Mouse (Mus musculus): ENCODE measurements around the gene Hnrnpul2. TPM values are rescaled to one million over a fixed set of nuclear protein-coding genes. Genes with fewer than 3 reads are reported as not detected.

Hnrnpul2 gene
- polyA plus RNA-seq, 1 experiment = 14.9 TPM

DNA sequence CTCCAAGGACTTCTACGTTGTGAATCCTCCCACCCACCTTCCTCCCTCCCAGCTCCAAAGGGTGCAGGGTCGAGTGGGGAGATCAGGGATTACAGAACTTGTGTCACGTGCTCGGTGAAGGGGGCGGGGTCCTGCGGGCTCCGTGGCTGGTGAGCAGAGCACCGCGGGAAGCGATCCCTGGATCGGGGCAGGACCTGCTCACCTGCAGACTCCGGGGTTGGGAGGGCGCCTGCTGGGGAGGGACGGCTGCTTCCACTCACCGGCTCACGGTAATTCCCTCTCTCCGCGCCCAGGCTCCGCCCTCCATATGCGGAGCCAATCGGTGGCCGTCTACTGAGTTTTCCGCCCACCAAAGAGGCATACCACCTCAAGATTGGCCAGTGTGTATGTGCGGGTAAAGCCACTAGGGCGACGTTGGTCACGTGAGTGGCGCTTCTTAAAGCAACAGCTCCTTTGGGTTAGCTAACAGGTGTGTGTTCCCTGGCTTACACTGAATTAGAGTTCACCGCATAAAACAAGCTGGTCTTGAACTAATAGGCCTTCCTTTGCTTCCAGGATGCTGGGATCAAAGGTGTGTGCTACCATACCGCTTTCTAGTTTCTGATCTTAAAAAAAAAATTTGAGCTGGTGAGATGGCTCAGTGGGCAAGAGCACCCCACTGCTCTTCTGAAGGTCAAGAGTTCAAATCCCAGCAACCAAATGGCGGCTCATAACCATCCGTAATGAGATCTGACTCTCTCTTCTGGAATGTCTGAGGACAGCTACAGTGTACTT, 33.6 kb upstream of the Hnrnpul2 start, which contains the start of gene Taf6l:
TSS of gene Taf6l (minus strand) at position 410 of the 774 bp plus-strand sequence.
- no peaks in the 10 kb centered on the region; the same call in 1 of the 2 replicates for H3K36me3 ChIP-seq (ENCODE audit: control insufficient read depth, insufficient read depth, low read length)
- no peaks in the 10 kb centered on the region for H3K27me3 ChIP-seq (ENCODE audit: control insufficient read depth, insufficient read depth, low read length)
- TF ChIP-seq POLR2A (IDR thresholded peaks at IDR 0.05; ENCODE audit: control insufficient read depth, low read depth, low read length) = peak; percentile 71
- peak; percentile 27; the same call in 1 of the 2 replicates for TF ChIP-seq CTCF (IDR thresholded peaks at IDR 0.05; ENCODE audit: control insufficient read depth, insufficient read depth, insufficient replicate concordance, low read depth, low read length)
- H3K4me3 ChIP-seq (ENCODE audit: control insufficient read depth, low read depth, low read length) = peak within 1 kb of the TSS; percentile 89
- H3K4me1 ChIP-seq (ENCODE audit: control insufficient read depth, insufficient read depth, low read length) = peaks cover 9% of the 10 kb centered on the region
- H3K27ac ChIP-seq (ENCODE audit: control insufficient read depth, insufficient read depth, low read depth, low read length) = peak within 1 kb of the TSS; percentile 72

DNA sequence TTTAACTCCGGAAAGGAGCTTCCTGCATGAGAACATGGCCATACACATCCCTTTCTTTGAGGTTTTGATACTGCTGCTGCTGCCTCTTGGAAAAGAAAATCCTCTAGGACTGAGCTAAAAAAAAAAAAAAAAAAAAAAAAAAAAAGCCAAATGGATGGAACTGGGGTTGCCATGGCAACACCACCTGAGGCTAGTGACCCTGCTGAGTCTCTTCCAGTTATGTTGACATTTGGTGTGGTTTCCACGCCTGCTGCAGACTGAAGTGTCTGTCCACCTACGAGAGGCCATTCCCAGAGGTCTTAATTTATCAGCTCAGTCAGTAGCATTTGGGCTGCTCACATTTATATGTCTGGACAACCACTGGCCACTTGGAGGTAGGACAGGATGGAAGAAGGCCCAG, 31.3 kb upstream of the Hnrnpul2 start:
- no peak overlapping the region; the same call in 1 of the 2 replicates for H3K4me3 ChIP-seq (ENCODE audit: control insufficient read depth, low read depth, low read length)
- H3K36me3 ChIP-seq (ENCODE audit: control insufficient read depth, insufficient read depth, low read length) = peaks cover under 1% of the 10 kb centered on the region; the same call in 1 of the 2 replicates
- peaks cover 9% of the 10 kb centered on the region for H3K4me1 ChIP-seq (ENCODE audit: control insufficient read depth, insufficient read depth, low read length)
- H3K27ac ChIP-seq (ENCODE audit: control insufficient read depth, insufficient read depth, low read depth, low read length) = no peak overlapping the region
- TF ChIP-seq POLR2A (IDR thresholded peaks at IDR 0.05; ENCODE audit: control insufficient read depth, low read depth, low read length) (no peak), CTCF (IDR thresholded peaks at IDR 0.05; ENCODE audit: control insufficient read depth, insufficient read depth, insufficient replicate concordance, low read depth, low read length) (no peak)
- H3K27me3 ChIP-seq (ENCODE audit: control insufficient read depth, insufficient read depth, low read length) = no peaks in the 10 kb centered on the region

- H3K27ac ChIP-seq (ENCODE audit: control insufficient read depth, insufficient read depth, low read depth, low read length) = no peak overlapping the region
Measured at GRCm38 (mm10) chr19:8789171-8789570, 30.6 kb upstream of the Hnrnpul2 start.

DNA sequence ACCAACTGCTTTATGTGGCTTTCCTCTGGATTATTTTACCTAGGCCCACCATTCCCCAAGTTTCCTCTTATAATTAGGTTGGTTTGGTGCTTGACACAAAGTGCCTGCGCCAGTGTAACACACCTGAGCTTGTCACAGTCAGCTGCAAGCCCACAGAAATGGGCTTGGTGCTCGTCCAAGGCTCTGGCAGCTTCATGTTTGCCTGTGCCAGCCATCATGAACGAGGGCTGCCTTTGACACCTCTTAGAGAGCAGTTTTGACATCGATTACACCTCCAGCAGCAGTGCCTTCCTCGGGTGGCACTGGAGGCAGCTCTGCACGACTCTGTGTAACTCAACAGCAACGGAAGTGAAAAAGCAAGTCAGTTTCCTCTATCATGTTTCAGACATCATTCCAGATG, 29.6 kb upstream of the Hnrnpul2 start:
- Histone ChIP-seq H3K27ac (ENCODE audit: control insufficient read depth, insufficient read depth, low read depth, low read length) (no peak overlapping the region), H3K27me3 (ENCODE audit: control insufficient read depth, insufficient read depth, low read length) (no peaks in the 10 kb centered on the region)

More at GRCm38 (mm10) chr19:8789171-8789570, 30.6 kb upstream of the Hnrnpul2 start:
- Histone ChIP-seq H3K4me1 (ENCODE audit: control insufficient read depth, insufficient read depth, low read length) (peaks cover 9% of the 10 kb centered on the region), H3K27me3 (ENCODE audit: control insufficient read depth, insufficient read depth, low read length) (no peaks in the 10 kb centered on the region), H3K36me3 (ENCODE audit: control insufficient read depth, insufficient read depth, low read length) (peaks cover 2% of the 10 kb centered on the region; the same call in 1 of the 2 replicates), H3K4me3 (ENCODE audit: control insufficient read depth, low read depth, low read length) (no peak overlapping the region)
- TF ChIP-seq CTCF (IDR thresholded peaks at IDR 0.05; ENCODE audit: control insufficient read depth, insufficient read depth, insufficient replicate concordance, low read depth, low read length) = no peak
- TF ChIP-seq POLR2A (IDR thresholded peaks at IDR 0.05; ENCODE audit: control insufficient read depth, low read depth, low read length) = no peak

DNA sequence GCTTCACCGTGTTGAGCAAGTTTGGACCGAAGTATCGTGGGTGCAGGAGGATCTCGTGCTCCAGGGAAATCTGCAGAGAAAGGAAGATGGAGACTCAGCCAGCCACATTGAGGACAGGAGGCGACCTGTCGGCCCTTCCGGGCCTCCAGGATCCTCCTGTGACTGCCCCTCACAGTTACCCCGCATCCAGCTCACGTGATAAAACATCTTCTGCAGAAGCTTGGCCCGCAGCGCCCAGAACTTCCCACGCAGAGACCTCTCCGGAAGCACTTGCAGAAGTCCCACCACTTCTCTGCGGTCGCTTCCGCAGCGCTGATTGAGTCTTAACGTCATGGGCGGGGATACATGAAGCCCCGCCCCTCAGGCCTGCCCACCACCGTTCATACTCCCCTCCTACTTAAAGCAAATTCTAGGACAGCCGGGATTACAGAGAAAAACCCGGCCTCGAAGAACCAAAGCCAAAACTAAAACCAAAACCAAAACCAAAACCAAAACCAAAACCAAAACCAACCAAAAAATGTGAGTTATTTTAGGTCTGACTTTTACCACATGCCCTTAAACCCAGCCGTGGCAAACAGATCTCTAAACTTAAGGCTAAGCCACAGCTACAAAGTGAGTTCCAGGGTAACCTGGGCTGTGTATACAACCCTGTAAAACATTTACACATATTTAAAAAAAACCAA, 21.4 kb upstream of the Hnrnpul2 start, which contains the start of gene Polr2g:
TSS of gene Polr2g (minus strand) at position 314 of the 683 bp plus-strand sequence.
- Histone ChIP-seq H3K36me3 (ENCODE audit: control insufficient read depth, insufficient read depth, low read length) (peaks cover 3% of the 10 kb centered on the region; the same call in 1 of the 2 replicates), H3K4me1 (ENCODE audit: control insufficient read depth, insufficient read depth, low read length) (peaks cover 7% of the 10 kb centered on the region), H3K4me3 (ENCODE audit: control insufficient read depth, low read depth, low read length) (peak within 1 kb of the TSS; percentile 88), H3K27me3 (ENCODE audit: control insufficient read depth, insufficient read depth, low read length) (no peaks in the 10 kb centered on the region), H3K27ac (ENCODE audit: control insufficient read depth, insufficient read depth, low read depth, low read length) (peak within 1 kb of the TSS; percentile 76)
- TF ChIP-seq CTCF (IDR thresholded peaks at IDR 0.05; ENCODE audit: control insufficient read depth, insufficient read depth, insufficient replicate concordance, low read depth, low read length) (no peak), POLR2A (IDR thresholded peaks at IDR 0.05; ENCODE audit: control insufficient read depth, low read depth, low read length) (peak; percentile 79)

More for the DNA sequence above, 29.6 kb upstream of the Hnrnpul2 start:
- Histone ChIP-seq H3K4me1 (ENCODE audit: control insufficient read depth, insufficient read depth, low read length) (peaks cover 9% of the 10 kb centered on the region), H3K4me3 (ENCODE audit: control insufficient read depth, low read depth, low read length) (no peak overlapping the region), H3K36me3 (ENCODE audit: control insufficient read depth, insufficient read depth, low read length) (peaks cover 3% of the 10 kb centered on the region; the same call in 1 of the 2 replicates)
- TF ChIP-seq POLR2A (IDR thresholded peaks at IDR 0.05; ENCODE audit: control insufficient read depth, low read depth, low read length) = no peak
- TF ChIP-seq CTCF (IDR thresholded peaks at IDR 0.05; ENCODE audit: control insufficient read depth, insufficient read depth, insufficient replicate concordance, low read depth, low read length) = no peak

- Histone ChIP-seq H3K4me1 (ENCODE audit: control insufficient read depth, insufficient read depth, low read length) (peaks cover 7% of the 10 kb centered on the region), H3K4me3 (ENCODE audit: control insufficient read depth, low read depth, low read length) (no peak overlapping the region), H3K27me3 (ENCODE audit: control insufficient read depth, insufficient read depth, low read length) (no peaks in the 10 kb centered on the region), H3K27ac (ENCODE audit: control insufficient read depth, insufficient read depth, low read depth, low read length) (no peak overlapping the region), H3K36me3 (ENCODE audit: control insufficient read depth, insufficient read depth, low read length) (peaks cover 2% of the 10 kb centered on the region; the same call in 1 of the 2 replicates)
- TF ChIP-seq POLR2A (IDR thresholded peaks at IDR 0.05; ENCODE audit: control insufficient read depth, low read depth, low read length) (no peak), CTCF (IDR thresholded peaks at IDR 0.05; ENCODE audit: control insufficient read depth, insufficient read depth, insufficient replicate concordance, low read depth, low read length) (no peak)
Measured at GRCm38 (mm10) chr19:8798947-8799315, 20.9 kb upstream of the Hnrnpul2 start.
